Mouse (Mus musculus) forebrain, embryonic 10.5 days (tissue): ENCODE measurements at regions not wholly inside any gene's neighbourhood (a gene's known extent, or its start where the extent isn't known, plus 50 kb on each side); places are given as distances from the start of the nearest gene placed in this dataset.
A peak's percentile ranks its signal among the peaks of the same experiment; 100 is the strongest.

ENCODE experiments used
- DNase-seq: peaks from one replicate; pipeline ENCODE4 v3.0.0-alpha.2; 2017; ENCODE audit warnings: low spot score; ENCODE audit errors: extremely low spot score
- H3K27ac ChIP-seq: fragments of 300-500 bp; sonication (generic); 2 replicates; pipeline ENCODE4 v1.5.1; 2016; ENCODE audit warnings: mild to moderate bottlenecking
- H3K27me3 ChIP-seq: fragments of 300-500 bp; sonication (generic); 2 replicates; pipeline ENCODE4 v1.6.1; 2016; ENCODE audit warnings: mild to moderate bottlenecking; ENCODE audit not compliant: poor library complexity, severe bottlenecking
- H3K36me3 ChIP-seq: fragments of 300-500 bp; sonication (generic); replicated peaks from 2 replicates; pipeline ENCODE4 v1.6.1; 2016; ENCODE audit warnings: mild to moderate bottlenecking, moderate library complexity
- H3K4me1 ChIP-seq: fragments of 300-500 bp; sonication (generic); 2 replicates; pipeline ENCODE4 v1.6.1; 2016
- H3K4me3 ChIP-seq: fragments of 300-500 bp; sonication (generic); 2 replicates; pipeline ENCODE4 v1.5.1; 2016; ENCODE audit warnings: mild to moderate bottlenecking, moderate library complexity
- H3K9me3 ChIP-seq: fragments of 300-500 bp; sonication (generic); 2 replicates; pipeline ENCODE4 v1.6.1; 2016; ENCODE audit warnings: mild to moderate bottlenecking, moderate library complexity
- WGBS: fragments of 180-500 bp; shearing (Covaris S2); methylation state at CpG from one replicate; pipeline ENCODE4 v1.1.7; 2016; 5-methylcytosine and 5-hydroxymethylcytosine counted together

- peak overlapping the region; percentile 2; the same call in 1 of the 2 replicates for H3K27ac ChIP-seq
- H3K27me3 ChIP-seq: no peaks in the 10 kb centered on the region
- no peaks in the 10 kb centered on the region for H3K9me3 ChIP-seq
- H3K4me3 ChIP-seq: no peak overlapping the region
- H3K36me3 ChIP-seq: no peaks in the 10 kb centered on the region
- WGBS: 36% methylated on average over 2 of the region's 2 CpGs
- DNase-seq: no peak
- peaks cover 14% of the 10 kb centered on the region for H3K4me1 ChIP-seq
Observed at GRCm38 (mm10) chr4:103421541-103421951, 107.9 kb downstream of the Oma1 start.

GRCm38 (mm10) chr4:103441383-103441782 is 127.8 kb downstream of the Oma1 start:
- WGBS: 94% methylated on average over 1 of the region's 1 CpGs
- Histone ChIP-seq H3K27ac (no peak overlapping the region), H3K4me3 (no peak overlapping the region), H3K9me3 (no peaks in the 10 kb centered on the region), H3K4me1 (no peaks in the 10 kb centered on the region), H3K36me3 (no peaks in the 10 kb centered on the region), H3K27me3 (no peaks in the 10 kb centered on the region)
- DNase-seq: no peak

- Histone ChIP-seq H3K4me3 (no peak overlapping the region), H3K9me3 (no peaks in the 10 kb centered on the region), H3K4me1 (no peaks in the 10 kb centered on the region), H3K27ac (no peak overlapping the region), H3K36me3 (no peaks in the 10 kb centered on the region), H3K27me3 (no peaks in the 10 kb centered on the region)
- no peak for DNase-seq
- 90% methylated on average over 11 of the region's 11 CpGs for WGBS
Observed at GRCm38 (mm10) chr4:103441955-103442354, 128.3 kb downstream of the Oma1 start.

GRCm38 (mm10) chr4:103449276-103449675 is 135.7 kb downstream of the Oma1 start:
- Histone ChIP-seq H3K4me3 (no peak overlapping the region), H3K4me1 (no peaks in the 10 kb centered on the region), H3K36me3 (no peaks in the 10 kb centered on the region), H3K27ac (no peak overlapping the region), H3K27me3 (no peaks in the 10 kb centered on the region), H3K9me3 (no peaks in the 10 kb centered on the region)
- WGBS: 91% methylated on average over 1 of the region's 1 CpGs
- DNase-seq: no peak

- Histone ChIP-seq H3K4me3 (no peak overlapping the region), H3K36me3 (no peaks in the 10 kb centered on the region), H3K9me3 (no peaks in the 10 kb centered on the region), H3K27ac (no peak overlapping the region), H3K4me1 (no peaks in the 10 kb centered on the region), H3K27me3 (no peaks in the 10 kb centered on the region)
- 91% methylated on average over 2 of the region's 2 CpGs for WGBS
- no peak for DNase-seq
Observed at GRCm38 (mm10) chr4:103450121-103450520, 136.5 kb downstream of the Oma1 start.

GRCm38 (mm10) chr4:103455458-103455857 is 141.8 kb downstream of the Oma1 start:
- H3K27ac ChIP-seq: no peak overlapping the region
- H3K9me3 ChIP-seq: no peaks in the 10 kb centered on the region
- peaks cover 7% of the 10 kb centered on the region for H3K4me1 ChIP-seq
- DNase-seq: no peak
- no peaks in the 10 kb centered on the region for H3K27me3 ChIP-seq
- 74% methylated on average over 2 of the region's 2 CpGs for WGBS
- no peaks in the 10 kb centered on the region for H3K36me3 ChIP-seq
- no peak overlapping the region for H3K4me3 ChIP-seq

- no peaks in the 10 kb centered on the region for H3K36me3 ChIP-seq
- H3K4me3 ChIP-seq: no peak overlapping the region
- no peak for DNase-seq
- H3K4me1 ChIP-seq: peaks cover 19% of the 10 kb centered on the region
- no peaks in the 10 kb centered on the region for H3K27me3 ChIP-seq
- WGBS: 59% methylated on average over 7 of the region's 7 CpGs
- no peaks in the 10 kb centered on the region for H3K9me3 ChIP-seq
- H3K27ac ChIP-seq: no peak overlapping the region
Observed at GRCm38 (mm10) chr4:103466019-103466589, 152.5 kb downstream of the Oma1 start.

- DNase-seq: no peak
- H3K4me1 ChIP-seq: no peaks in the 10 kb centered on the region
- H3K27ac ChIP-seq: no peak overlapping the region
- 90% methylated on average over 1 of the region's 1 CpGs for WGBS
- H3K36me3 ChIP-seq: no peaks in the 10 kb centered on the region
- no peaks in the 10 kb centered on the region for H3K27me3 ChIP-seq
- H3K9me3 ChIP-seq: no peaks in the 10 kb centered on the region
- no peak overlapping the region for H3K4me3 ChIP-seq
Observed at GRCm38 (mm10) chr4:103475596-103475995, 143.6 kb upstream of the Dab1 start.

- H3K27me3 ChIP-seq: no peaks in the 10 kb centered on the region
- peak overlapping the region; percentile 66 for H3K27ac ChIP-seq
- WGBS: 50% methylated on average over 8 of the region's 8 CpGs
- H3K4me3 ChIP-seq: no peak overlapping the region
- H3K4me1 ChIP-seq: peaks cover 10% of the 10 kb centered on the region
- no peaks in the 10 kb centered on the region for H3K36me3 ChIP-seq
- H3K9me3 ChIP-seq: no peaks in the 10 kb centered on the region
- DNase-seq: no peak
Observed at GRCm38 (mm10) chr4:103486140-103486965, 132.8 kb upstream of the Dab1 start.

- Histone ChIP-seq H3K27me3 (no peaks in the 10 kb centered on the region), H3K4me3 (no peak overlapping the region), H3K36me3 (no peaks in the 10 kb centered on the region), H3K27ac (no peak overlapping the region), H3K4me1 (0 out of 2 replicates have a peak, but pooled peaks cover 3% of the 10 kb centered on the region), H3K9me3 (no peaks in the 10 kb centered on the region)
- WGBS: 71% methylated on average over 2 of the region's 2 CpGs
- DNase-seq: no peak
Observed at GRCm38 (mm10) chr4:103508435-103508834, 110.7 kb upstream of the Dab1 start.

- Histone ChIP-seq H3K4me1 (0 out of 2 replicates have a peak, but pooled peaks cover 3% of the 10 kb centered on the region), H3K27me3 (no peaks in the 10 kb centered on the region), H3K4me3 (no peak overlapping the region), H3K36me3 (no peaks in the 10 kb centered on the region), H3K27ac (no peak overlapping the region), H3K9me3 (no peaks in the 10 kb centered on the region)
- no peak for DNase-seq
- 81% methylated on average over 1 of the region's 1 CpGs for WGBS
Observed at GRCm38 (mm10) chr4:103512901-103513300, 106.3 kb upstream of the Dab1 start.

GRCm38 (mm10) chr4:103521870-103522609 is 97.1 kb upstream of the Dab1 start:
- no peaks in the 10 kb centered on the region for H3K9me3 ChIP-seq
- no peak overlapping the region for H3K4me3 ChIP-seq
- no peaks in the 10 kb centered on the region for H3K4me1 ChIP-seq
- 75% methylated on average over 5 of the region's 5 CpGs for WGBS
- no peaks in the 10 kb centered on the region for H3K36me3 ChIP-seq
- no peaks in the 10 kb centered on the region for H3K27me3 ChIP-seq
- DNase-seq: no peak
- H3K27ac ChIP-seq: no peak overlapping the region
